Mouse (Mus musculus) heart, adult 2 months (tissue): ENCODE results near the gene Rbm44. TPM values are rescaled to one million over a fixed set of nuclear protein-coding genes. Genes with fewer than 3 reads are reported as not detected.

ENCODE experiments used
- DNase-seq, 2 experiments: peaks; one replicate each; pipeline ENCODE4 v3.0.0; 2021
- H3K27ac ChIP-seq: fragments of 200-600 bp; 2 replicates; pipeline ENCODE4 v1.8.1; 2022
- H3K27me3 ChIP-seq: fragments of 200-500 bp; 2 replicates; pipeline ENCODE4 v1.6.1; 2012; ENCODE audit warnings: mild to moderate bottlenecking, low read length, inconsistent platforms, mixed read lengths; ENCODE audit not compliant: control insufficient read depth, insufficient read depth
- H3K36me3 ChIP-seq: fragments of 200-500 bp; 2 replicates; pipeline ENCODE4 v1.6.1; 2012; ENCODE audit warnings: low read length, inconsistent platforms; ENCODE audit not compliant: control insufficient read depth, insufficient read depth
- H3K4me1 ChIP-seq: fragments of 200-500 bp; 2 replicates; pipeline ENCODE4 v1.6.1; 2011; ENCODE audit warnings: low read length; ENCODE audit not compliant: control insufficient read depth, insufficient read depth
- H3K4me3 ChIP-seq: fragments of 200-600 bp; 2 replicates; pipeline ENCODE4 v1.8.1; 2022
- H3K79me2 ChIP-seq: fragments of 200-500 bp; replicated peaks from 2 replicates; pipeline ENCODE4 v1.6.1; 2012; ENCODE audit warnings: mild to moderate bottlenecking, inconsistent platforms, low read length, moderate library complexity, mixed read lengths; ENCODE audit not compliant: control insufficient read depth, insufficient read depth
- H3K9ac ChIP-seq: fragments of 200-500 bp; 2 replicates; pipeline ENCODE4 v1.6.1; 2012; ENCODE audit warnings: low read depth, mild to moderate bottlenecking, control low read depth, inconsistent platforms, low read length, mixed read lengths
- CTCF ChIP-seq: fragments of 200-600 bp; IDR thresholded peaks from 2 replicates; pipeline ENCODE4 v1.8.1; 2022; ENCODE audit warnings: antibody characterized with exemption, mild to moderate bottlenecking, moderate library complexity
- EP300 ChIP-seq: fragments of 200-500 bp; IDR thresholded peaks from 2 replicates; pipeline ENCODE4 v1.6.1; 2011; ENCODE audit warnings: low read depth, low read length, control low read depth; ENCODE audit not compliant: insufficient read depth
- POLR2A ChIP-seq: fragments of 200-500 bp; IDR thresholded peaks from 2 replicates; pipeline ENCODE4 v1.6.1; 2011; ENCODE audit warnings: mild to moderate bottlenecking, low read depth, low read length, control low read depth; ENCODE audit not compliant: insufficient read depth
- WGBS: fragments of 180-500 bp; shearing (Covaris S2); methylation state at CpG from one replicate; pipeline ENCODE4 v1.1.7; 2018; 5-methylcytosine and 5-hydroxymethylcytosine counted together
- intact Hi-C: fragments of 180-260 bp; cut with DNase I; formaldehyde crosslinking; loops from one replicate; pipeline ENCODE4 v1.15.1; 2025
- polyA plus RNA-seq: library from polyadenylated mRNA; depleted of rRNA; stranded (reverse); fragments of >200 nt; gene quantifications from 2 replicates; pipeline ENCODE4 v1.2.3, GENCODE M21; 2012
- total RNA-seq, 2 experiments: library from RNA; stranded (reverse); gene quantifications; 2 replicates each; pipeline ENCODE4 v1.2.3; 2021

Gene Rbm44
- total and polyA plus RNA-seq, 3 experiments = not detected

DNA sequence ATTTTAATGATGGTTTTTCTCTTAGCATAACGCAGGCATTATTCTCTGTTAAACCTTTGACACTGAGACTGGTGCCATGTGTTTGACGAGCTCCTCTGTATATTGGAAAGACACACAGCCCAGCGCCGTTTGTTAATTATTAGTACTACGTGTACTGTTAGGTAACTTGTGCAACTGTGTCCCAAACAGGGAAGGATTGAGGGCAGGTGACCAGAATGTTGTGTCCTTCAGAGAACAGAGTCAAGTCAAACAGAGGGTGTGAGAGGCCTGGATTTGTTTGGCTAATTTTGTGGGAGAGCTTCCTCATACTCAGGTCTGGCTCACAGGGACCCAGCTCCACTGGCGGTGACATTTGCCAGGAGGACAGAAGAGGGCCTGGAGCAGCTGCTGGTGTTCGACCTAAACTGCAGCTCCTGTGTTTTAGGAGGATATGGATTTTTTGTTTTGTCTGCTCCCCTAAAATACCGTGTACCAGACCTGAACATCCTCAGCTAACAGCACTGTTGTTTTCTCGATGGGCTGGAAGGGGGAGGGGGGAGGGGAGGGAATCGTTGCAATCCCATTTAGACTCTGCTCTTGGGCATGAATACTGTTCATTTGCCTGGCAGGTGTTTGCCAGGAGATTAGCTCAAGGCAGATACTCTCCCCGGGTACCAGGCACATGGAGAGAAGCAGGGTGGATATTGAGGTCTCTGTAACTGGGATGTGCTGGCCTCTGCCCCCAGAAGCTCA lies 43.0 kb upstream of the Rbm44 start:
- no peak overlapping the region for H3K9ac ChIP-seq
- H3K27me3 ChIP-seq = no peaks in the 10 kb centered on the region
- 67% methylated on average over 11 of the region's 11 CpGs for WGBS
- H3K79me2 ChIP-seq = no peaks in the 10 kb centered on the region
- DNase-seq = no peak
- peaks cover 3% of the 10 kb centered on the region for H3K4me1 ChIP-seq
- intact Hi-C loops = loop anchor here (5.0 kb wide), 1 partner anchor 135 kb away; no protein-coding TSS in a partner anchor
- H3K27ac ChIP-seq = no peak overlapping the region
- H3K36me3 ChIP-seq = no peaks in the 10 kb centered on the region
- no peak overlapping the region for H3K4me3 ChIP-seq
- TF ChIP-seq EP300 (no peak), POLR2A (no peak), CTCF (no peak)

DNA sequence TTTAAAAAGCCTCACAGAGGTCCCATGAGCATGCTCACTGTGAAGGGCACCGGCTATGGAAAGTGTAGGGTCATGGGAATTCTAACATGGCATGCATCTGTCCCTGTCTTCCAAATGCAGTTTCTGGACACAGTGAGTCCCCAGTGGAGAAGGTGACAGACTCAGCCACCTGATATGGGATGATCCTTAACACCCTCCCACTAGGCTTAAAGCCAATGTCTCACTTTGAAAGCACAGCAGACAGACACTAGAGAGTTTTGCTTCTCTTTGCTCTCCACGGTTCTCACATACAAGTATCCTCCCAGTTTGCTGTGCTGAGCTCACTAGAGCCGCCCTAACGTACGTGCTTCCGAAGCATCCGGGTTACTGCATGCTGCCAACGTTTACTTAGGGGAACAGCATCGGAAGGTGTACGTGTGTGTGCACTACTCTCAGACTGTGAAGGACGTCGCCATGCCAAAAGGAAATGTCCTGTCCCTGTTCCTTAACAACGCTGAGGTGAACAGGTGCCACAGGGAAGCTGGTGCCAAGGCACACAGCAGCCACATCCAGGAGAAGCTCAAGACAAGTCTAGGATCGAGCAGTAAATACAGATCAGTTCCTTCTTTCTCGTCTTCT lies 41.4 kb upstream of the Rbm44 start:
- H3K4me1 ChIP-seq = peaks cover 3% of the 10 kb centered on the region
- H3K27me3 ChIP-seq = no peaks in the 10 kb centered on the region
- no peak overlapping the region for H3K27ac ChIP-seq
- intact Hi-C loops = loop anchor here (5.0 kb wide), 1 partner anchor 134 kb away; no protein-coding TSS in a partner anchor
- 76% methylated on average over 15 of the region's 15 CpGs for WGBS
- H3K4me3 ChIP-seq = no peak overlapping the region
- H3K36me3 ChIP-seq = no peaks in the 10 kb centered on the region
- H3K79me2 ChIP-seq = no peaks in the 10 kb centered on the region
- no peak for DNase-seq
- no peak overlapping the region for H3K9ac ChIP-seq
- TF ChIP-seq POLR2A (no peak), CTCF (no peak), EP300 (no peak)

DNA sequence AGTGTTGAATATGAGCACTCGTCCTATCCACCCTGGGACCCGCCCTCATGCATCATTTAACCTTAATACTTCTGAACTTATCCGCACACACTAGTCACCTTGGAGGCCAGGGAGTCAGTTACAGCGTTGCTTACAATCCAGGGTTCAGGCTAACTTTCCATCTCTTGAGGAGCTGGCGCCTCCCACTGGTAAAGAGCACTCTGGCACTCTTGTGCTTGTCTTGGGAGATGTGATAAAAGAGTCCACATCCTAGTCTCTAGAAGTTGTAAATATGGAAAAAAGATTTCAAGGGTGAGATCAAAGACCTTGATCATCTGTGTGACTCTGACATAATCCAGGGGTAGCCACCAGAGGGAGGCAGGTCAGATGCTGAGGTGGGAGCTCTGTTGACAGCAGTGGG lies 37.3 kb upstream of the Rbm44 start:
- no peak overlapping the region for H3K4me3 ChIP-seq
- WGBS = 64% methylated on average over 5 of the region's 5 CpGs
- TF ChIP-seq CTCF (peak; percentile 53), POLR2A (no peak)
- no peaks in the 10 kb centered on the region for H3K79me2 ChIP-seq
- DNase-seq = no peak
- peaks cover 3% of the 10 kb centered on the region for H3K4me1 ChIP-seq
- no peak overlapping the region for H3K9ac ChIP-seq
- peaks cover 5% of the 10 kb centered on the region; the same call in 1 of the 2 replicates for H3K36me3 ChIP-seq
- H3K27me3 ChIP-seq = no peaks in the 10 kb centered on the region
- intact Hi-C loops = no loop called here
- no peak overlapping the region for H3K27ac ChIP-seq

DNA sequence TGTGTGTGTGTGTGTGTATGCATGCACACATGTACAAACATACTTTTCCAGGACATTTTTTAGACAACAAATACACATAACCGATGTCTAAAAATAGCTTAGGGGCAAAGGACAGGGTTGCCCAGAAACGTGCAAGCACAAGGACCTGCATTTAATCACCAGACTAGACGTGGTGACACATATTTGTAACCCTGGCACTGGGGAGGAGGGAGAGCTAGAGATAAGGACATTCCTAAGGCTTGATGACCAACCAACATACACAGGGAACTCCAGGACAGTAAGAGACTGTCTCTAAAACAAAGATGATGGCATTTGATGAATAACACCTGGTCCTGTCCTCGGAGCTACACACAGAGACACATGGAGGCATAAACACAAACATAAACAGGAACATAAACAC lies 35.6 kb upstream of the Rbm44 start:
- Histone ChIP-seq H3K4me1 (peaks cover 3% of the 10 kb centered on the region), H3K27me3 (no peaks in the 10 kb centered on the region), H3K9ac (no peak overlapping the region), H3K27ac (no peak overlapping the region), H3K36me3 (peaks cover 9% of the 10 kb centered on the region), H3K4me3 (no peak overlapping the region), H3K79me2 (no peaks in the 10 kb centered on the region)
- no peak for DNase-seq
- intact Hi-C loops = no loop called here
- WGBS = 30% methylated on average over 4 of the region's 4 CpGs
- TF ChIP-seq POLR2A = no peak
- TF ChIP-seq CTCF = no peak
- TF ChIP-seq EP300 = no peak

DNA sequence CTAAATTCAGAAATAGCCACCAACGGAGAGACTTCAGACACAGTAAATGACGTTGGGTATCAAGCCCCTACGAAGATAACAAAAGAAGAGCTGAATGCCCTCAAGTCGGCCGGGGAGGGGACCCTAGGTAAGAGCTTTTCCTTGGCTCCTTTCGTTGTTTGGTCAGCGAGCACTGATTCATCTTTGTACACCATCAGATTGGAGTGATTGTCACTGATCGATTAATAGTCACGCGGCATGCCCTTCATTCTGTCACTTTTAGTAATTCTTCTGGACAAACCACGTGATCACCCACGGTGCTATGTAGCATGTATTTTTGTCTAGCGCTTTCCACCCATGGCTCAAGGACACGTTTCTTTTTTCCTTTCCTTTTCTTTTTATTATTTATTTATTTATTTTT lies 32.7 kb upstream of the Rbm44 start:
- WGBS = 91% methylated on average over 14 of the region's 14 CpGs
- TF ChIP-seq EP300 (no peak), CTCF (no peak), POLR2A (no peak)
- peak in 1 of 2 experiments; percentile 2 for DNase-seq
- H3K4me1 ChIP-seq = peaks cover 3% of the 10 kb centered on the region
- no peak overlapping the region for H3K4me3 ChIP-seq
- no peak overlapping the region for H3K9ac ChIP-seq
- intact Hi-C loops = no loop called here
- H3K79me2 ChIP-seq = no peaks in the 10 kb centered on the region
- H3K36me3 ChIP-seq = peaks cover 9% of the 10 kb centered on the region
- H3K27ac ChIP-seq = no peak overlapping the region
- no peaks in the 10 kb centered on the region for H3K27me3 ChIP-seq

DNA sequence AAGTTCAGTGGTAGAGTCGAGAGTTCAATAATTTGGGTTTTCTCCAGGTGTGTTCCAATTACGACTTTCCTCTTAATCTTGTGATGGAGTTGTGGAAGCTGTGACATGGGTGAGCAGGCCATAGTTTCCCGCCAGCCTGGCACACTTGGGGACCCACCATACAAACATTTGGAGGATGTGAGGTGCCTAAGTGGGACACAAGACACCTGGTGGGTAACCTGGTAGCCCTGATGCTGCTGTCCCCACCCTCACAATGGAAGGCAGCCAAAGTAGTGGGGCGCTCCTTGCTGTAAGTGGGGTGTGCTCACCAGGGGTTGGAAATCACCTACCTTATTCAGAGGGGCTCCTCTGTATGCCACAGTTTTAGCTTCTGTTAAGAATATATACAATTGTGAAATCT lies 32.3 kb upstream of the Rbm44 start:
- H3K9ac ChIP-seq = no peak overlapping the region
- peaks cover 3% of the 10 kb centered on the region for H3K4me1 ChIP-seq
- no peaks in the 10 kb centered on the region for H3K27me3 ChIP-seq
- peaks cover 9% of the 10 kb centered on the region for H3K36me3 ChIP-seq
- H3K4me3 ChIP-seq = no peak overlapping the region
- peak in 1 of 2 experiments; percentile 9 for DNase-seq
- TF ChIP-seq EP300 (no peak), CTCF (no peak), POLR2A (no peak)
- no peak overlapping the region for H3K27ac ChIP-seq
- WGBS = 96% methylated on average over 4 of the region's 4 CpGs
- intact Hi-C loops = no loop called here
- H3K79me2 ChIP-seq = no peaks in the 10 kb centered on the region
